Mouse (Mus musculus): ENCODE measurements around the gene Riox2. TPM values are rescaled to one million over a fixed set of nuclear protein-coding genes. Genes with fewer than 3 reads are reported as not detected.

Riox2 gene
- polyA plus RNA-seq, 1 experiment from 2014 or later, result 16.4 TPM

GRCm38 (mm10) chr16:59474788-59475187, 3.2 kb downstream of the Riox2 start:
- Histone ChIP-seq H3K27me3 (no peaks in the 10 kb centered on the region), H3K4me2 (no peak overlapping the region), H3K4me1 (replicated peaks) (peaks cover 7% of the 10 kb centered on the region), H3K4me3 (no peak overlapping the region), H3K27ac (replicated peaks) (no peak overlapping the region), H3K9ac (no peak overlapping the region), H3K9me3 (no peaks in the 10 kb centered on the region), H3K36me3 (no peaks in the 10 kb centered on the region)
- no peak for ATAC-seq (ENCODE audit: low FRiP score, low read depth)
- 30% methylated on average over 1 of the region's 1 CpGs for WGBS

- no peaks in the 10 kb centered on the region for H3K27me3 ChIP-seq
- 93% methylated on average over 3 of the region's 3 CpGs for WGBS
- H3K4me1 ChIP-seq (replicated peaks), result no peaks in the 10 kb centered on the region
- H3K27ac ChIP-seq (replicated peaks), result no peak overlapping the region
- H3K9ac ChIP-seq, result no peak overlapping the region
- no peak overlapping the region for H3K4me2 ChIP-seq
- H3K4me3 ChIP-seq, result no peak overlapping the region
- H3K9me3 ChIP-seq, result no peaks in the 10 kb centered on the region
- ATAC-seq (ENCODE audit: low FRiP score, low read depth), result no peak
- H3K36me3 ChIP-seq, result no peaks in the 10 kb centered on the region
Observed at GRCm38 (mm10) chr16:59477955-59478354, 6.4 kb downstream of the Riox2 start.

- H3K27me3 ChIP-seq, result no peaks in the 10 kb centered on the region
- no peak overlapping the region for H3K4me2 ChIP-seq
- H3K4me3 ChIP-seq, result no peak overlapping the region
- no peaks in the 10 kb centered on the region for H3K9me3 ChIP-seq
- no peak overlapping the region for H3K9ac ChIP-seq
- H3K27ac ChIP-seq (replicated peaks), result no peak overlapping the region
- ATAC-seq (ENCODE audit: low FRiP score, low read depth), result no peak
- WGBS, result 91% methylated on average over 7 of the region's 7 CpGs
- H3K36me3 ChIP-seq, result peaks cover 4% of the 10 kb centered on the region; the same call in 1 of the 2 replicates
- H3K4me1 ChIP-seq (replicated peaks), result no peaks in the 10 kb centered on the region
Observed at GRCm38 (mm10) chr16:59487239-59487638, 15.7 kb downstream of the Riox2 start.

GRCm38 (mm10) chr16:59487975-59488548, 16.5 kb downstream of the Riox2 start:
- Histone ChIP-seq H3K4me3 (no peak overlapping the region), H3K36me3 (peaks cover 4% of the 10 kb centered on the region; the same call in 1 of the 2 replicates), H3K9me3 (no peaks in the 10 kb centered on the region), H3K4me1 (replicated peaks) (no peaks in the 10 kb centered on the region), H3K4me2 (no peak overlapping the region), H3K27ac (replicated peaks) (no peak overlapping the region), H3K27me3 (no peaks in the 10 kb centered on the region), H3K9ac (no peak overlapping the region)
- ATAC-seq (ENCODE audit: low FRiP score, low read depth), result no peak
- 94% methylated on average over 9 of the region's 9 CpGs for WGBS

GRCm38 (mm10) chr16:59493199-59493598, 21.6 kb downstream of the Riox2 start:
- Histone ChIP-seq H3K27ac (replicated peaks) (no peak overlapping the region), H3K27me3 (no peaks in the 10 kb centered on the region), H3K4me1 (replicated peaks) (no peaks in the 10 kb centered on the region), H3K4me2 (no peak overlapping the region), H3K9me3 (no peaks in the 10 kb centered on the region), H3K4me3 (no peak overlapping the region), H3K36me3 (0 out of 2 replicates have a peak, but pooled peaks cover 4% of the 10 kb centered on the region), H3K9ac (no peak overlapping the region)
- 91% methylated on average over 14 of the region's 14 CpGs for whole genome bisulfite sequencing
- ATAC-seq (ENCODE audit: low FRiP score, low read depth), result no peak

GRCm38 (mm10) chr16:59497947-59498346, 26.4 kb downstream of the Riox2 start:
- 73% methylated on average over 1 of the region's 1 CpGs for WGBS
- Histone ChIP-seq H3K27ac (replicated peaks) (no peak overlapping the region), H3K9ac (no peak overlapping the region), H3K4me1 (replicated peaks) (no peaks in the 10 kb centered on the region), H3K9me3 (no peaks in the 10 kb centered on the region), H3K4me3 (no peak overlapping the region), H3K4me2 (no peak overlapping the region), H3K36me3 (no peaks in the 10 kb centered on the region), H3K27me3 (no peaks in the 10 kb centered on the region)
- ATAC-seq (ENCODE audit: low FRiP score, low read depth), result no peak

- H3K36me3 ChIP-seq, result no peaks in the 10 kb centered on the region
- H3K4me3 ChIP-seq, result no peak overlapping the region
- no peaks in the 10 kb centered on the region for H3K27me3 ChIP-seq
- H3K4me2 ChIP-seq, result no peak overlapping the region
- 98% methylated on average over 3 of the region's 3 CpGs for WGBS
- no peaks in the 10 kb centered on the region for H3K4me1 ChIP-seq (replicated peaks)
- H3K9ac ChIP-seq, result no peak overlapping the region
- no peaks in the 10 kb centered on the region for H3K9me3 ChIP-seq
- ATAC-seq (ENCODE audit: low FRiP score, low read depth), result no peak
- H3K27ac ChIP-seq (replicated peaks), result no peak overlapping the region
Observed at GRCm38 (mm10) chr16:59499180-59499579, 27.6 kb downstream of the Riox2 start.

- WGBS, result 93% methylated on average over 5 of the region's 5 CpGs
- no peaks in the 10 kb centered on the region for H3K9me3 ChIP-seq
- no peak overlapping the region for H3K27ac ChIP-seq (replicated peaks)
- no peak overlapping the region for H3K4me2 ChIP-seq
- no peaks in the 10 kb centered on the region for H3K27me3 ChIP-seq
- no peak overlapping the region for H3K4me3 ChIP-seq
- no peak overlapping the region for H3K9ac ChIP-seq
- H3K36me3 ChIP-seq, result no peaks in the 10 kb centered on the region
- no peak for ATAC-seq (ENCODE audit: low FRiP score, low read depth)
- H3K4me1 ChIP-seq (replicated peaks), result no peaks in the 10 kb centered on the region
Observed at GRCm38 (mm10) chr16:59509830-59510229, 38.3 kb downstream of the Riox2 start.

GRCm38 (mm10) chr16:59515169-59515568, 43.6 kb downstream of the Riox2 start:
- Histone ChIP-seq H3K4me3 (no peak overlapping the region), H3K9me3 (no peaks in the 10 kb centered on the region), H3K27ac (replicated peaks) (no peak overlapping the region), H3K36me3 (no peaks in the 10 kb centered on the region), H3K4me1 (replicated peaks) (no peaks in the 10 kb centered on the region), H3K4me2 (no peak overlapping the region), H3K9ac (no peak overlapping the region), H3K27me3 (no peaks in the 10 kb centered on the region)
- 91% methylated on average over 5 of the region's 5 CpGs for WGBS
- ATAC-seq (ENCODE audit: low FRiP score, low read depth), result no peak

GRCm38 (mm10) chr16:59516965-59517364, 45.4 kb downstream of the Riox2 start:
- no peaks in the 10 kb centered on the region for H3K4me1 ChIP-seq (replicated peaks)
- H3K9ac ChIP-seq, result no peak overlapping the region
- no peak overlapping the region for H3K4me2 ChIP-seq
- no peaks in the 10 kb centered on the region for H3K36me3 ChIP-seq
- ATAC-seq (ENCODE audit: low FRiP score, low read depth), result no peak
- no peak overlapping the region for H3K27ac ChIP-seq (replicated peaks)
- H3K9me3 ChIP-seq, result no peaks in the 10 kb centered on the region
- no peaks in the 10 kb centered on the region for H3K27me3 ChIP-seq
- WGBS, result 91% methylated on average over 10 of the region's 10 CpGs
- H3K4me3 ChIP-seq, result no peak overlapping the region

GRCm38 (mm10) chr16:59517447-59518219, 46.1 kb downstream of the Riox2 start:
- H3K4me3 ChIP-seq, result no peak overlapping the region
- no peaks in the 10 kb centered on the region for H3K9me3 ChIP-seq
- 89% methylated on average over 15 of the region's 15 CpGs for WGBS
- no peaks in the 10 kb centered on the region for H3K36me3 ChIP-seq
- no peaks in the 10 kb centered on the region for H3K4me1 ChIP-seq (replicated peaks)
- no peak overlapping the region for H3K4me2 ChIP-seq
- no peaks in the 10 kb centered on the region for H3K27me3 ChIP-seq
- no peak overlapping the region for H3K9ac ChIP-seq
- H3K27ac ChIP-seq (replicated peaks), result no peak overlapping the region
- no peak for ATAC-seq (ENCODE audit: low FRiP score, low read depth)

- Histone ChIP-seq H3K4me2 (no peak overlapping the region), H3K4me3 (no peak overlapping the region), H3K9me3 (no peaks in the 10 kb centered on the region), H3K36me3 (no peaks in the 10 kb centered on the region), H3K27ac (replicated peaks) (no peak overlapping the region), H3K27me3 (no peaks in the 10 kb centered on the region), H3K4me1 (replicated peaks) (no peaks in the 10 kb centered on the region), H3K9ac (no peak overlapping the region)
- ATAC-seq (ENCODE audit: low FRiP score, low read depth), result no peak
- 93% methylated on average over 16 of the region's 16 CpGs for WGBS
Observed at GRCm38 (mm10) chr16:59521752-59522423, 50.3 kb downstream of the Riox2 start.

Measured in hindbrain, embryonic 15.5 days (tissue).